Mouse (Mus musculus) spleen, adult 2 months (tissue): ENCODE measurements around the gene Chd4. TPM values are rescaled to one million over a fixed set of nuclear protein-coding genes. Genes with fewer than 3 reads are reported as not detected.
A peak's percentile ranks its signal among the peaks of the same experiment; 100 is the strongest.

ENCODE experiments used
- DNase-seq, 2 experiments: peaks; one replicate each; pipeline versions ENCODE4 v3.0.0 to v3.0.0-alpha.2; 2012 to 2021; ENCODE audit warnings: low spot score in 2 of 2, low read depth in 1 of 2
- H3K27ac ChIP-seq: fragments of 200-500 bp; 2 replicates; pipeline ENCODE4 v1.5.1; 2012; ENCODE audit warnings: low read length, inconsistent platforms; ENCODE audit not compliant: insufficient read depth
- H3K27me3 ChIP-seq: fragments of 200-500 bp; 2 replicates; pipeline ENCODE4 v1.6.1; 2012; ENCODE audit warnings: mild to moderate bottlenecking, moderate library complexity, low read length, inconsistent platforms; ENCODE audit not compliant: control insufficient read depth, insufficient read depth
- H3K36me3 ChIP-seq: fragments of 200-500 bp; 2 replicates; pipeline ENCODE4 v1.6.1; 2012; ENCODE audit warnings: mild to moderate bottlenecking, low read length, inconsistent platforms; ENCODE audit not compliant: control insufficient read depth, insufficient read depth
- H3K4me1 ChIP-seq: fragments of 200-500 bp; 2 replicates; pipeline ENCODE4 v1.6.1; 2011; ENCODE audit warnings: inconsistent platforms; ENCODE audit not compliant: control insufficient read depth, insufficient read depth, insufficient read length
- H3K4me3 ChIP-seq: fragments of 200-500 bp; 2 replicates; pipeline ENCODE4 v1.5.1; 2011; ENCODE audit warnings: mild to moderate bottlenecking, inconsistent platforms; ENCODE audit not compliant: insufficient read depth, insufficient read length; ENCODE audit errors: extremely low read depth
- CTCF ChIP-seq: fragments of 200-500 bp; IDR thresholded peaks from 2 replicates; pipeline ENCODE4 v1.5.1; 2011; ENCODE audit warnings: mild to moderate bottlenecking, inconsistent platforms; ENCODE audit not compliant: insufficient read depth, insufficient read length, insufficient replicate concordance; ENCODE audit errors: extremely low read depth
- POLR2A ChIP-seq: fragments of 200-500 bp; IDR thresholded peaks from 2 replicates; pipeline ENCODE4 v1.6.1; 2011; ENCODE audit warnings: low read depth, low read length, inconsistent platforms
- WGBS: fragments of 180-500 bp; shearing (Covaris S2); methylation state at CpG from one replicate; pipeline ENCODE4 v1.1.7; 2018; 5-methylcytosine and 5-hydroxymethylcytosine counted together
- polyA plus RNA-seq: library from polyadenylated mRNA; depleted of rRNA; stranded (reverse); fragments of >200 nt; gene quantifications from 2 replicates; pipeline ENCODE4 v1.2.3, GENCODE M21; 2012

Chd4 gene
- polyA plus RNA-seq, 1 experiment, result 87.4 TPM

GRCm38 (mm10) chr6:125092372-125092771, 3.4 kb upstream of the Chd4 start:
- TF ChIP-seq CTCF (no peak), POLR2A (no peak; the same call in 1 of the 2 replicates)
- H3K27me3 ChIP-seq, result no peaks in the 10 kb centered on the region
- DNase-seq, result no peak
- H3K36me3 ChIP-seq, result no peaks in the 10 kb centered on the region
- H3K4me3 ChIP-seq, result no peak overlapping the region
- 15% methylated on average over 5 of the region's 5 CpGs for WGBS
- peaks cover 20% of the 10 kb centered on the region for H3K4me1 ChIP-seq
- peak overlapping the region; percentile 55; the same call in 1 of the 2 replicates for H3K27ac ChIP-seq

GRCm38 (mm10) chr6:125094843-125095242, 938 bp upstream of the Chd4 start:
- no peak for DNase-seq
- H3K4me3 ChIP-seq, result no peak overlapping the region
- no peaks in the 10 kb centered on the region for H3K27me3 ChIP-seq
- no peak overlapping the region; the same call in 1 of the 2 replicates for H3K27ac ChIP-seq
- H3K36me3 ChIP-seq, result peaks cover 2% of the 10 kb centered on the region; the same call in 1 of the 2 replicates
- WGBS, result 42% methylated on average over 3 of the region's 3 CpGs
- TF ChIP-seq CTCF, result no peak
- no peak for TF ChIP-seq POLR2A
- H3K4me1 ChIP-seq, result peaks cover 33% of the 10 kb centered on the region

GRCm38 (mm10) chr6:125096279-125096596, 457 bp downstream of the Chd4 start:
- Histone ChIP-seq H3K36me3 (peaks cover 13% of the 10 kb centered on the region), H3K27ac (peak overlapping the region; percentile 95), H3K4me1 (peaks cover 24% of the 10 kb centered on the region), H3K27me3 (no peaks in the 10 kb centered on the region), H3K4me3 (peak overlapping the region; percentile 94)
- no peak for DNase-seq
- WGBS, result 4% methylated on average over 12 of the region's 32 CpGs
- TF ChIP-seq POLR2A (no peak), CTCF (no peak)

GRCm38 (mm10) chr6:125096597-125097345, 990 bp downstream of the Chd4 start:
- Histone ChIP-seq H3K4me1 (peaks cover 24% of the 10 kb centered on the region), H3K27ac (peak overlapping the region; percentile 95), H3K4me3 (peak overlapping the region; percentile 94), H3K36me3 (peaks cover 19% of the 10 kb centered on the region), H3K27me3 (no peaks in the 10 kb centered on the region)
- peak in 1 of 2 experiments; percentile 65 for DNase-seq
- 0% methylated on average over 37 of the region's 44 CpGs for WGBS
- no peak for TF ChIP-seq CTCF
- no peak; the same call in 1 of the 2 replicates for TF ChIP-seq POLR2A

GRCm38 (mm10) chr6:125097346-125097689, 1.5 kb downstream of the Chd4 start:
- Histone ChIP-seq H3K27ac (peak overlapping the region; percentile 95), H3K4me3 (peak overlapping the region; percentile 94), H3K27me3 (no peaks in the 10 kb centered on the region), H3K36me3 (peaks cover 24% of the 10 kb centered on the region), H3K4me1 (peaks cover 23% of the 10 kb centered on the region)
- TF ChIP-seq CTCF (no peak), POLR2A (no peak)
- peak in 1 of 2 experiments; percentile 21 for DNase-seq
- WGBS, result 1% methylated on average over 12 of the region's 12 CpGs

- peak overlapping the region; percentile 94; the same call in 1 of the 2 replicates for H3K4me3 ChIP-seq
- H3K36me3 ChIP-seq, result peaks cover 31% of the 10 kb centered on the region
- TF ChIP-seq POLR2A, result no peak
- TF ChIP-seq CTCF, result no peak
- H3K27ac ChIP-seq, result peak overlapping the region; percentile 95
- 47% methylated on average over 8 of the region's 8 CpGs for WGBS
- H3K4me1 ChIP-seq, result peaks cover 19% of the 10 kb centered on the region
- no peak for DNase-seq
- H3K27me3 ChIP-seq, result no peaks in the 10 kb centered on the region
These were observed 2.2 kb downstream of the Chd4 start for GRCm38 (mm10) chr6:125097951-125098350.

- Histone ChIP-seq H3K27me3 (no peaks in the 10 kb centered on the region), H3K4me3 (peak overlapping the region; percentile 23; the same call in 1 of the 2 replicates), H3K4me1 (peaks cover 19% of the 10 kb centered on the region), H3K27ac (peak overlapping the region; percentile 95), H3K36me3 (peaks cover 32% of the 10 kb centered on the region)
- DNase-seq, result no peak
- no peak for TF ChIP-seq POLR2A
- no peak for TF ChIP-seq CTCF
- WGBS, result 43% methylated on average over 3 of the region's 3 CpGs
These were observed 2.7 kb downstream of the Chd4 start for GRCm38 (mm10) chr6:125098513-125098912.
